Mouse (Mus musculus): ENCODE data around the gene Hoxc9. TPM values are rescaled to one million over a fixed set of nuclear protein-coding genes. Genes with fewer than 3 reads are reported as not detected.

Gene Hoxc9
- total and polyA plus RNA-seq, 2 experiments from 2014 or later: not detected

GRCm38 (mm10) chr15:102967312-102967510, 9.0 kb upstream of the Hoxc9 start, which contains the start of gene Hoxc5:
Hoxc5 (plus strand) TSS chr15:102967443.
- Histone ChIP-seq H3K9ac (replicated peaks; ENCODE audit: low read length, poor library complexity, severe bottlenecking) (no peak within 1 kb of the TSS), H3K27ac (ENCODE audit: low read depth, low read length) (no peak within 1 kb of the TSS), H3K4me3 (ENCODE audit: low read depth, low read length) (no peak within 1 kb of the TSS), H3K4me1 (ENCODE audit: insufficient read depth, low read length) (no peaks in the 10 kb centered on the region), H3K9me3 (ENCODE audit: low read length) (no peaks in the 10 kb centered on the region; the same call in 1 of the 2 replicates), H3K4me2 (ENCODE audit: low read depth, low read length, poor library complexity, severe bottlenecking) (no peak within 1 kb of the TSS), H3K27me3 (ENCODE audit: insufficient read depth, low read length) (peaks cover 93% of the 10 kb centered on the region), H3K36me3 (ENCODE audit: insufficient read depth, low read length) (no peaks in the 10 kb centered on the region)
- DNase-seq (ENCODE audit: low spot score): no peak
- 5% methylated on average over 12 of the region's 12 CpGs for WGBS
- ATAC-seq (ENCODE audit: low FRiP score): no peak
- TF ChIP-seq CTCF (IDR thresholded peaks at IDR 0.05): no peak

GRCm38 (mm10) chr15:102967511-102968397, 8.5 kb upstream of the Hoxc9 start:
- H3K9me3 ChIP-seq (ENCODE audit: low read length): no peaks in the 10 kb centered on the region; the same call in 1 of the 2 replicates
- no peak for DNase-seq (ENCODE audit: low spot score)
- no peak overlapping the region for H3K4me3 ChIP-seq (ENCODE audit: low read depth, low read length)
- peaks cover 93% of the 10 kb centered on the region for H3K27me3 ChIP-seq (ENCODE audit: insufficient read depth, low read length)
- no peak overlapping the region for H3K27ac ChIP-seq (ENCODE audit: low read depth, low read length)
- no peak overlapping the region for H3K4me2 ChIP-seq (ENCODE audit: low read depth, low read length, poor library complexity, severe bottlenecking)
- WGBS: 3% methylated on average over 34 of the region's 34 CpGs
- no peak overlapping the region for H3K9ac ChIP-seq (replicated peaks; ENCODE audit: low read length, poor library complexity, severe bottlenecking)
- ATAC-seq (ENCODE audit: low FRiP score): no peak
- no peak for TF ChIP-seq CTCF (IDR thresholded peaks at IDR 0.05)
- H3K4me1 ChIP-seq (ENCODE audit: insufficient read depth, low read length): no peaks in the 10 kb centered on the region
- no peaks in the 10 kb centered on the region for H3K36me3 ChIP-seq (ENCODE audit: insufficient read depth, low read length)

- 32% methylated on average over 1 of the region's 1 CpGs for WGBS
- no peaks in the 10 kb centered on the region; the same call in 1 of the 2 replicates for H3K9me3 ChIP-seq (ENCODE audit: low read length)
- no peaks in the 10 kb centered on the region for H3K36me3 ChIP-seq (ENCODE audit: insufficient read depth, low read length)
- ATAC-seq (ENCODE audit: low FRiP score) (no peak), DNase-seq (ENCODE audit: low spot score) (no peak)
- H3K4me3 ChIP-seq (ENCODE audit: low read depth, low read length): no peak overlapping the region
- H3K27me3 ChIP-seq (ENCODE audit: insufficient read depth, low read length): peaks cover 93% of the 10 kb centered on the region
- TF ChIP-seq CTCF (IDR thresholded peaks at IDR 0.05): no peak
- H3K4me1 ChIP-seq (ENCODE audit: insufficient read depth, low read length): no peaks in the 10 kb centered on the region
- H3K9ac ChIP-seq (replicated peaks; ENCODE audit: low read length, poor library complexity, severe bottlenecking): no peak overlapping the region
- H3K27ac ChIP-seq (ENCODE audit: low read depth, low read length): no peak overlapping the region
- H3K4me2 ChIP-seq (ENCODE audit: low read depth, low read length, poor library complexity, severe bottlenecking): no peak overlapping the region
Observed at GRCm38 (mm10) chr15:102969296-102969695, 6.9 kb upstream of the Hoxc9 start.

- no peak overlapping the region for H3K4me2 ChIP-seq (ENCODE audit: low read depth, low read length, poor library complexity, severe bottlenecking)
- no peak overlapping the region for H3K27ac ChIP-seq (ENCODE audit: low read depth, low read length)
- H3K36me3 ChIP-seq (ENCODE audit: insufficient read depth, low read length): no peaks in the 10 kb centered on the region
- ATAC-seq (ENCODE audit: low FRiP score) (no peak), DNase-seq (ENCODE audit: low spot score) (peak; percentile 49)
- no peak overlapping the region for H3K4me3 ChIP-seq (ENCODE audit: low read depth, low read length)
- peak; percentile 59 for TF ChIP-seq CTCF (IDR thresholded peaks at IDR 0.05)
- WGBS: 2% methylated on average over 11 of the region's 12 CpGs
- no peak overlapping the region for H3K9ac ChIP-seq (replicated peaks; ENCODE audit: low read length, poor library complexity, severe bottlenecking)
- peaks cover 92% of the 10 kb centered on the region for H3K27me3 ChIP-seq (ENCODE audit: insufficient read depth, low read length)
- H3K4me1 ChIP-seq (ENCODE audit: insufficient read depth, low read length): no peaks in the 10 kb centered on the region
- no peaks in the 10 kb centered on the region; the same call in 1 of the 2 replicates for H3K9me3 ChIP-seq (ENCODE audit: low read length)
Observed at GRCm38 (mm10) chr15:102970740-102971139, 5.5 kb upstream of the Hoxc9 start.

- Histone ChIP-seq H3K27me3 (ENCODE audit: insufficient read depth, low read length) (peaks cover 91% of the 10 kb centered on the region), H3K27ac (ENCODE audit: low read depth, low read length) (no peak overlapping the region), H3K4me2 (ENCODE audit: low read depth, low read length, poor library complexity, severe bottlenecking) (no peak overlapping the region), H3K4me1 (ENCODE audit: insufficient read depth, low read length) (no peaks in the 10 kb centered on the region), H3K9ac (replicated peaks; ENCODE audit: low read length, poor library complexity, severe bottlenecking) (no peak overlapping the region), H3K9me3 (ENCODE audit: low read length) (no peaks in the 10 kb centered on the region), H3K4me3 (ENCODE audit: low read depth, low read length) (no peak overlapping the region), H3K36me3 (ENCODE audit: insufficient read depth, low read length) (no peaks in the 10 kb centered on the region)
- WGBS: 2% methylated on average over 21 of the region's 21 CpGs
- ATAC-seq (ENCODE audit: low FRiP score) (no peak), DNase-seq (ENCODE audit: low spot score) (no peak)
- no peak for TF ChIP-seq CTCF (IDR thresholded peaks at IDR 0.05)
Observed at GRCm38 (mm10) chr15:102972254-102972653, 4.0 kb upstream of the Hoxc9 start.

- 0% methylated on average over 6 of the region's 6 CpGs for WGBS
- DNase-seq (ENCODE audit: low spot score) (no peak), ATAC-seq (ENCODE audit: low FRiP score) (no peak)
- H3K27me3 ChIP-seq (ENCODE audit: insufficient read depth, low read length): peaks cover 91% of the 10 kb centered on the region
- no peak overlapping the region for H3K9ac ChIP-seq (replicated peaks; ENCODE audit: low read length, poor library complexity, severe bottlenecking)
- TF ChIP-seq CTCF (IDR thresholded peaks at IDR 0.05): no peak
- no peaks in the 10 kb centered on the region for H3K4me1 ChIP-seq (ENCODE audit: insufficient read depth, low read length)
- H3K27ac ChIP-seq (ENCODE audit: low read depth, low read length): no peak overlapping the region
- H3K9me3 ChIP-seq (ENCODE audit: low read length): no peaks in the 10 kb centered on the region
- H3K36me3 ChIP-seq (ENCODE audit: insufficient read depth, low read length): no peaks in the 10 kb centered on the region
- no peak overlapping the region for H3K4me3 ChIP-seq (ENCODE audit: low read depth, low read length)
- no peak overlapping the region for H3K4me2 ChIP-seq (ENCODE audit: low read depth, low read length, poor library complexity, severe bottlenecking)
Observed at GRCm38 (mm10) chr15:102972753-102973152, 3.5 kb upstream of the Hoxc9 start.

Measured in midbrain, postnatal 0 days (tissue).